Mouse (Mus musculus) layer of hippocampus, adult 18-20 months (tissue): Measurements from ENCODE around the gene Uvssa. TPM values are rescaled to one million over a fixed set of nuclear protein-coding genes. Genes with fewer than 3 reads are reported as not detected.

Experiments used
- DNase-seq, 2 experiments: peaks; one replicate each; pipeline ENCODE4 v3.0.0; 2022; ENCODE audit warnings: low spot score in 2 of 2
- total RNA-seq, 2 experiments: library from RNA; stranded (reverse); gene quantifications; 2 replicates each; pipeline ENCODE4 v1.2.3; 2021

The Uvssa gene
- total RNA-seq, 2 experiments from 2014 or later: 5.5 to 6.0 TPM

DNA sequence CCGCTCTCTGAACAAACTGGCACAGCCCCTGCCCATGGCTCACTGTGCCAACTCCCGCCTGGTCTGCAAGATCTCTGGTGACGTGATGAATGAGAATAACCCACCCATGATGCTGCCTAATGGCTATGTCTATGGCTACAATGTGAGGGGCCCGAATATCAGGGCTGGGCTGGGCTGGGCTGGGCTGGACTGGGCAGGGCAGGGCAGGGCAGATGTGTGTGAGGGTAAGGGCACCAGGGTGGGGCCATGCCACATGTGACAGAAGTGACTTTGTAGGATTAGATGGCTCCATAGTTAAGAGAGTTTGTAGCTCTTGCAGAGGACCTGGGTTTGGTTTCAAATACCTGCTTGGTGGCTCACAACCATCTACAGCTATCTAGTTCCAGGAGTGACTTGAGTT, 6.7 kb upstream of the Uvssa start:
- no peak for DNase-seq

DNA sequence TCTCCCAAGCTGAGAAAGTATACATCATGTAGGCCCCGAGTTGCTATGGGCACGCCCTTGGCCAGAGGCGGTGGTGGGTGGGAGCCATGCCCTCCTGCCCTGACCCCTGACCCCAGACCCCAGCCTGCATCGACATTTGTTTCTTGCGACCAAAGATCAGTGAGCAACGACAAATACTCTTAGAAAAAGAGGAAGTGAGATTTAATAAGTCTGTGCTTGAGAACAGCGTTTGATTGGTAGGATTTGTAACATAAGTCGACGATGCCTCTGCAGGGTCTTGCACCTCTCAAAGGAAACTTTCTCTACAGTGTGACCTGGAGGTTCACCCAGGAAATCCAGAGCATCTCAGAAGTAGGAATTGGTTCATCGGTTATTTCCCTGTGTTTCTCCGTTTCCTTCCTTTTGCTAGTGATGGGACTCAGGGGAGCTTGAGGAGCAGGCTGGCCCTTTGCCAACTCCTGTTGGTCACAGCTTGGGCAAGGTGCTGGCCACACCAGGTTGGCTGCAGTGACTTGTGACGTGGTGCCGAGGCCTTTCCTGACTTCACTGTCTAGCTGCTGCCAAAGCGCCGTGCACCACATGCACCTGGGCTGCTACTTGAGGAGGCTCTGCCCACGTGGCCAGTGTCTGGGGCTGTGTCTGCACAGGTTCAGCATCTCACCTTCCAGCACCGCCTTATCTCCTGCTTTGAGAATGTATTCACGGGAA, 5.9 kb upstream of the Uvssa start:
- DNase-seq: no peak

DNA sequence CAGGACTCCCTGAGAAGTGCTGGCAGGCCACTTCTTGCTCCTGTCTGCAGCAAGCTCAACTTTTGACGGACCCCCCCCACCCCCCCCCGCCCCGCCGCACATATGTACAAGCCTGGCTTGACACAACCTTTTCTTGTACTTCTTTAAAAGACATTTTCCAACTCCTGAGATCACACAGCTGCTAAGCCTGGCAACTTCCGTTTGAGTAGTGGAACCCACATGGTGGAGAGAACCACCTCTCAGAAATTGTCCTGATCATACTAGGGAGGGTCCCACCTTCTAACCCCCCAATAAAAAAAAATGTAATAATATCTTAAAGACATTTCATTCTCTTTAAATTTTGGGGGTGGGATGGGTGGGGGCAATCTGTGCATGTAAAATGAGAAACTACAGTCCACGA, 1.2 kb upstream of the Uvssa start:
- no peak for DNase-seq

DNA sequence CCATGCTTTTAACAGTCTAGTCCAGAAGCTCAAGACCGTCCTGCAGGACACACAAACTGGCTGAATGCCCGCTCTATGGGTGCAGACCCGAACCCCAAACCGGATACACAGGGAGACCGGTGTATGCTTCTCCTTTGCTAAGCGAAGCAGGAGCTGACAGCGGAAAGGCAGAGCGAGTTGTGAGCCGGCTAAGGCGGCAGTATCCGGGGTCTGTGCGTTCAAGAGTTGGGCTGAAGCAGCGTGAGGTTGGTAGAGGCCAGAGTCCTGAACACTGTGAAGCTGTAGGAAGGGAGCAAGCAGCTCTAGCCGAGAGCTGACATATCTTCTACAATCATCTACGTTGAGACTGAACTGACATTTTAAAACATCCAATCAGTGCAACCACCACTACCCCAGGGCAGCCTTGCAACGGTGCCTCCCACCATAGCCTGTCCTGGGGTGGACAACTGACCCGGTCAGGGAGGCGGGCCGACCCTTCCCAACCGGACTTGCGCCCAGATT, 498 bp upstream of the Uvssa start:
- no peak for DNase-seq

DNA sequence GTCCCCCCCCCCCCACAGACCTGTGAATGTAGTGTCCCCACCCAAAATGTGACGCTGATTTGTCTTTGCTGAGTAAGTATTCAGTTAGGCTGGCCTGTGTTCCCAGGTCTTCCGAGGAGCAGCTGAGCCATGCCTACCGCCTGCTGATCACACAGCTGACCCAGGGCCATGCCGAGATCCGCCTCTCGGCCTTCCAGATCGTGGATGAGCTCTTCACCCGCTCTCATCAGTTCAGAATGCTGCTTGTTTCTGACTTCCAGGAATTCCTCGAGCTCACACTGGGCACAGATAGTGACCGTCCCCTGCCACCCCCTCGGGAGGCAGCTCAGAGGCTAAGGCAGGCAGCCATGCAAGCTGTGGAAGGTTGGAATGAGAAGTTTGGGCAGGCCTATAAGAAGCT, 9.2 kb downstream of the Uvssa start:
- DNase-seq: no peak

DNA sequence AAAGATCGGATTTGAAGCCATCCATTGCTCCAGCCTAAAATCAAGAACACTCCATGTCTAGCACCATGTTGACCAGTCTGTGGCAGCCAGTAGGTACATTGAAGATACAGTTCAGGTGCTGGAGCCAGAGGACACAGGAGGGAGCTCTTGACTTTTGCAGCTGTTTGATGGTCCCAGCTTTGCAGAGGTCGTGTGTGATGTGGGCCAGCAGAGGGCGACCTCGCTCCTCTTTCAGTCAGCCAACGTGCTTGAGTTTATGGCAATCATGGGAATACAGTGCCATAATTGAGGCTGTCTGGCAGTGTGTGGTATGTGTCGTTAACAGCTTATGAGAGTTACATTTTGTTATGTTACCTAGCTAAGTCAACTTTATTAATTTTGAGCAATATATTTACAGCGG, 15.5 kb downstream of the Uvssa start:
- DNase-seq: peak; percentile 71 to 93

DNA sequence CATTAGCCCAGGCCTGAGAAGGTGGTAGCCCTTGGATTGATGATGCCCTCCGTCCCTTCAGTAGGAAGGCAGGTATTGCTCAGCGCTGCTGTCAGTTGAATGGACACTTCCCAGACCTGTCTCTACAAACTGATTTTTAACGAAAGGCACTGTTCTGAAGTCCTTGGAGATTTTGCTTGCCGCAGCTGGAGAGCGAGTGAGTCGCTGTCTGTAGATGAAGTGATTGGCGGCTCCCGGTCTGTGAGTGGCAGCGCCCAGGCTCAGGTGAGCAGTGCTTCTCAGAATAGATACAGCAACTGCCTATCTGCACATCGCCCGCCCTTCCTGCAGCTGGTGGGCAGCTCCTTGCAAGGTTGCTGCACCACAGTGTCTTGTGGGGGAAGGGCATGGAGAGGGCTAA, 17.3 kb downstream of the Uvssa start:
- no peak for DNase-seq

DNA sequence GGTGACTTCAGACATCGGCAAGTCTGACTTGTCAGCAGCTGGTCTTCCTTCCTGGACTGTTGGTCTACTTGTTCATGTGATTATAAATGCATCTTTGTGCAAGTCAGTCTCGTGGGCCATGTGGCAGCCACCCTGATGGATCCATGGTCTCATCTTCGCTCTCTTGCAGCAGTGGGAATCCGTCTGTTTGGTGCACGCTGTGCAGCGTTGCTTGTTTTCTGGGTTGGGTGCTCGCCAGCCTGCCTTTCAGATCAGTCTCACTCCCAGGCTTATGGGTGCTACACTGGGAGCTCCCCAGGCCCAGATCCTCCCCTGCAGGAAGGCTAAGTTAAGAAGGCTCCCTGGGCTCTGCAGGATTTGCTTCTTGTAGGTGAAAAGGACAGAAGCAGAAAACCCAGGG, 18.5 kb downstream of the Uvssa start:
- peak; percentile 35 to 63 for DNase-seq

DNA sequence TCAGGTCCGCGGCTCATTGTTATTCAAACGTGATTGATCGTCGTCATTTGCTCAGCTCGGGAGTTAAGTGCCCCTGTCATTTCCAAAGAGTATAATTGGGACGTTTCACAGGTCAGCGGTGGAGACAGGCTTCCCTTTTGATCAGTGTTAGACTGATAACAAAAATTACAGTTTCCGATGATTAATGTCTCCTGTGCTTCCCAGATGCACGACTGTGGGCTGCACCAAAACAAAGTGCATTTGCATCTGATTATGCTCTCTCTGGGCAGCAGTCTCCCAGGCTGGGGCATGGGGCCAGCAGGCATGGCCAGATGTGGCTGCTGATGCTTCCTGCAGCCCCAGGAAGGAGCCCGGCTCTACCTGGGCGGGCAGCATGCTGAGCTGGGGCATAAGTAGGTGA, 22.5 kb downstream of the Uvssa start:
- no peak for DNase-seq

DNA sequence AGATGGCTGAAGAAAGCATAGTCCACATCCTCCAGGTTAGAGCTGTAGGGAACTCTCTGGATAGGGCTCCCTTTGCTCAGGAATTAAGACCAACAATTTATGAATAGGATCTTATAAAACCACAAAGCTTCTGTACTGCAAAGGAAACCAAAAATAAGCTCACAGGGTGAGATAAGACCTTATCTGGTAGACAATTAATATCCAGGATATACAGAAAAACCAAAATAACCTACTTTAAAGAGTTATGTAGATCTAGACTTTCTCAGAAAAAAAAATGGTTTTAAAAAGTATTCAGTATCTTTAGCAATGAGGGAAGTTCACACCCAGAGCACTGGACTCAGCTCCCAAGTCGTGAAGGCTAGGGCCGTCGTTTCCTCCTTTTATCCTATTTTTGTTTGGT, 42.0 kb downstream of the Uvssa start:
- DNase-seq: no peak

DNA sequence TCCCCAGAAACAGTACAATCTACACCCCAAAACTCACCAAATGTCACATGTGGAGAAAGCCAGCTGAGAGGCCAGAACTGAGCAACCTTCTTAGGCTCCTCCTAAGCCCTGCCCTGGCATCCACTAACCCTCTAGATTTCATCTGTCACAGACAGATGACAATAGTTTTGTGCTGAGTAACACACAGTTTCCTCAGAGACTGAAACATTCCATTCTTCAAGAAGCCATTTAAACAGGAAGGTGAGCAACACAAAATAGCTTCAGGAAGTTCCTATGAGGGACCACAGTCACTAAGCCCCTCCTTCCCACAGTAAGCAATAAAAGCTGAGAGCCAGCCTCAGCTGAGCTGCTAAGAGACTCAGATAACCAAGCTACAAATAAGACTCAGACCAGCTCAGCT, 49.1 kb downstream of the Uvssa start:
- no peak for DNase-seq

DNA sequence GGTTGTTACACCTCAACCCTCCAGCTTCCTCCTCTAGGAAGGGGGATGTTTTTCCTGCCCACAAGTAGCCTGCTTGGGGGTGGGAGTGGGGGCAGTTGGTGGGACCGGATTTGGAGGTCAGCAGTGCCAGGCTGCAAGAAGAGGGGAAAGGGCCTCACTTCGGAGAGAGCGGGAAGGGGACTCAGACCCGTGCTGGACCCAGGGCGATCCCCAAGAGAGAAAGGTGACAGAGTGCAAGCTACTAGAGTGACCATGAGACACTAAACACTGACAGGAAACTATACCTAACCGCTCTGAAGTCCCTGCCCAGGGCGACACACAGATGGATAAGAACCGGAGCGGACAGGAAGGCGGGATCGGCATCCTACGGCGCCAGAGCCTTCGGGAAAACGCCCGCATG, 51.8 kb downstream of the Uvssa start:
- no peak for DNase-seq

DNA sequence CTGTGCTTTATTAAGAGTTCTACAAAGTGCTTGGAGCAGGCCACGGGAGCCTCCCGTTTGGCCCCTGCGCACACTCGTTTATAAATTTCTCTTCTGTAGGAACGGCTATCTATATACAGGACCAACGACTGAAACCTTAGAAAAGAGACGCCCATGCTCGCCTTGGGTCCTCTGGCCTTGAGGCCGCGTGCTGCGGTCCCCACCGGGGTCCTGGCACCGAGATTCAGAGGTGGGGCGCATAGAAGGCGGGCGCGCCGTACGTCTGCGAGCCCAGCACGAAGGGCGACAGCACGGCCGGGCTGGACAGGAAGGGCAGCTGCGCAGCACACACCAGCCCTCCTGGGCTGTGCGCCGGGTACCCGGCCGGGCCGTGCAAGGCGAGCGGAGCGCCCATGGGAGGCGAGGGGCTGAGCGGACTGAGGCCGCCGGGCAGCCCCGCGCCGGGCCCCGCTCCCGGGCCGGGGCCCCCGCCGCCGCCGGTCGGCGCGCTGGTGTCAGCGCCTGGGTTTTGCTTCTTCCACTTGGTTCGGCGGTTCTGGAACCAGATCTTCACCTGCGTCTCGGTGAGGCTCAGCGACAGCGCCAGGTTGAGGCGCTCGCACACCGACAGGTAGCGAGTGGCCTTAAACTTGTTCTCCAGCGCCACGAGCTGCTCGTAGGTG, 52.3 kb downstream of the Uvssa start:
- DNase-seq: peak in 1 of 2 experiments; percentile 10

DNA sequence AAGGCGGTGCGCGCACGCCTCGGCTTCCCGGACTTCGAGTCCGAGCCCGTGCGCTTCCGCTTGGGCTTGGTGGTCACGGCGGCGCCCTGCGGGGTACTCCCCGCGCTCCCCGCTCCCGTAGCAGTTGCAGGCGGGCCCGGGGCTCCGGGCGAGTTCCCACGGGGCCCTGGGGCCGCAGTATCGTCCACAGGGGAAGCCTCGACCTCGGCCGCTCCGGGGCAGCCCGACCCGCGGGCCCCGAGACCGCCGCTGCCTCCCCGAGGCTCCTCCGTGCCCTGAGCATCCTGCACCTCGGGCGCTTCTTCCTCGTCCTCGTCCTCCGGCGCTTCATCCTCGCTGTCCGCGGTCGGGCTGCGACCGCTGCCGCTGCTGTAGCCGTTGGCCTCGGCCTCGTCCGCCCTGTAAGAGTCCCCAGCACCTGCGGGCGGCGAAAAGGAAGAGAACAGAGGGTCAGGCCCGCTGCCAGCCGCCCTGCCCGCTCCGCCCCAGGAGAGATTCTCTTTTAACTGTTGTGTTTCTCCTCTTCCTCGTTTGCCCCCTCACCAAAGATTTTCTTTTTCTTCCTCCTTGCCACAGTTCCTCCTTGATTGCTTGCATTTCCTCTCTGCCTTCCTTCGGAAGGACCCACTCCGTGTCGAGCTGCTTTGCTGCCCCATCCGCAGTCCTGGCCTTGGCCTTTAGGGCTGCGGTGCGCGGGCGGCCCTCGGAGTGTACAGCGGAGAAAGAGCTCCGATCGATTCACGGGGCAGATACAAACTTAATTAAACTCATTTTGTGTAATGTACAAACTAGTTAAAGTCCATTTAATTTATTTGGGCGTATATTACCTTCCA, 53.0 kb downstream of the Uvssa start:
- DNase-seq: no peak

DNA sequence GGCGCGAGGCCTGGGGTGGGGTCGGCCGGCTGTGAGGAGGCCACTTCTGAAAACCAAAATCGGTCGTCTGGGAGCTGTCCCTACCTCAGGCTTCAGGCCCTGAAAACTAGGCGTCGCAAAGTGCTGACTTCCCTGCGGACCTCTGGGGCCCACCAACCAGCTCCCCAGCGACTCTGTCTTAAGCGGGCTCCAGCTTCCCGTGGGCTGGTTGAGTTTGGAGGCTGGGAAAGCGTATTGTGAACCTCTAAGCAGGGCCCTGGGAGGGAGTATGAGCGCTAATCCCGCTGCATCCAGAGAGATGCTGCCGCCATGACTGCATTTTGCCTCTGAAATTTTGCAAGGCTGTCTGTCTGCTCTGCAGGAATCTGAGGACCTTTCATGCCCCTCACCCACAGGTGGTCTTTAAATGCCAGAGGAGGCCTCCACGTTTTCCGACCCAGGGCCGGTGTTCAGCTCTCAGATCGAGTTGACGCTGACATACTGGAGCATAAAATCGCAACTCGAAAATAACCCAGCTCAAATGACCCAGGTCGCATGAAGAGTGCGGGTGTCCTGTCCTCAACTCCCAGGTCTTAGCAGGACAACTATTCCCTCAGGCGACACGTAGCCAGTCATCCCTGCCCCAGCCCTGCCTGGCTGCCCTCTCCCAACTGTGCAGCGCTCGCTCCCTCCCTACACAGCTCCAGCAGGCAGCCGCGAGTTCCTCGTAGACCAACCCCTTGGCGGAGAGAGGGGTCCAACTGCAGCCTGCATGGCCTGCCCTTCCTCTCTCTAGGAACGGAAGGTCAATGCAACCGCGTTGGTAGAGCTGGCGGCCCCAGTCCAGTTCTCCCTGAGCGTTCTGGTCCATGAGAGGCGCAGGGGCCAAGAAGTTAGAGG, 53.9 kb downstream of the Uvssa start:
- DNase-seq: no peak

DNA sequence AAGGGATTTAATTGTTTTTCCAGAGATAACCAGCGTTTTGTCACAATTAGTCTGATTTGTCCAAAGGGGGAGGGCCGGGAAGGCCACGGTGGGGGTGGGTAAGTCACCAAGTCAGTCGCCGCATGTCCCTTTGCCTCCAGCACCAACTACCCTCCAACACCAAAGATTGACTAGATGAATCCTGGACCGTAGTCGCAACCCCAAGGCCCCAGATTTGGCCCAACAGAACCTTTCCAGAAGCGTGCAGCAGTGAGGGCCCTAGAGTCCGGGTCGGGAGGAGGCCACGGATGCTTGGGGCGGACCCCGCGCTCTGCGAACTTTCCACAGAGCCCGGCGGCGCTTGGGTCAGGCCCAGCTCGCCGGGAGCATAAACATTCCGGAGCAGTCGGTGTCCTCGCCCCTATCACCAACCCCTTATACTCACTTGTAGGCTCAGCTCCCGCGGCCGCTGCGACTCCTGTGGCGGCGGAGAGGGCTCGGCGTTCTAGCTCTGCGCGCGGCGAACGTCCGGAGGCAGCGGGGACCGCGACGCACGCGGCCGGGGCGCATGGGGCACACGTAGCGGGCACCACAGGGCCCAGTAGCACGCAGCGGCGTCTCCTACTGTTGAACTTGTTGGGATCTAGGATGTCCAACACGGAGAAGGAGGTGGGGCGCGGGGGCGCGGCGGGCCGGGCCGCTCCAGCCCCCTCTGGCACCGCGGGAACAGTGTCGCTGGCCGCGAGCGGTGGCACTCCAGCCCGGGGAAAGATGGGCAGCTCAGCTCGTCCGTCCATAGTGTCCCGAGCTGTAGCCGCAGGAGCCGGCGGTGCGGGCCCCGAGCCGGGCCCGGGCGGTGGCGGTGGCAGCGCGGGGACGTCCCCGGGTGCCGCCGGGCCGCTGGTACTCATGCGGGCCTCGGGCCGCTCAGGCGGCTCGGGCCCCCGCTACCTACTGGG, 55.1 kb downstream of the Uvssa start, which contains the start of gene Nkx1-1:
Gene Nkx1-1, minus strand, starts transcription at position 776 of the 938 bp plus-strand sequence.
- DNase-seq: no peak

DNA sequence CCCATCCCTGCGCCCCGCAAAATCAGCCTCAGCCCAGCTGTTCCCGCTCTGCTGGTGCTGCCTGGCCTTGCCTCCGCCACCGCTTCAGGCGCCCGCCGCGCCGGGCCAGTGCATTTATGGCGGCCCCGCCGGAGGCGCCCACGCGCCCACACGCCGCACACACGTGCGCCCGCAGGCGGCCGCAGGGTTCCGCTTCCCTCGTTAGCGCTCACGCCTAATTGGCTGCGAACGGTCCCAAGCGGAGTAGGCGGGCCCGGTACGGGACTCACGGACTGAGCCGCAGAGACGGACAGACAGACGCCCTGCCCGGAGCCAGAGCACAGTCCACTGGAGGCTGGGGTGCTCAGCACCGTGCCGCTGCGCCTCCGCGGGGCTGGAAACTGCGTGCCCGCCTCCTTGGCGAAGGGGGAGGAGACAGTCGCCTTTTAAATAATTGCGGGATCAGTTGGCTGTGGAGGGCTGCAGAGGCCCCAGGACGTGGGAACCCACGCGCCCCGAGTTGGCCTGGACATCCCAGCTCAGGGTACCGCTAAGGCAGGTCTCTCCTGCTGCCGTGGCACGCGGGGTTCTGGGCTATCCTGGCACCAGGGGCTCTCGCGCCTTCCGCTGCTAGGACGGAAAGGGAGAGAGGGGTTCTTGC, 55.9 kb downstream of the Uvssa start:
- no peak for DNase-seq

DNA sequence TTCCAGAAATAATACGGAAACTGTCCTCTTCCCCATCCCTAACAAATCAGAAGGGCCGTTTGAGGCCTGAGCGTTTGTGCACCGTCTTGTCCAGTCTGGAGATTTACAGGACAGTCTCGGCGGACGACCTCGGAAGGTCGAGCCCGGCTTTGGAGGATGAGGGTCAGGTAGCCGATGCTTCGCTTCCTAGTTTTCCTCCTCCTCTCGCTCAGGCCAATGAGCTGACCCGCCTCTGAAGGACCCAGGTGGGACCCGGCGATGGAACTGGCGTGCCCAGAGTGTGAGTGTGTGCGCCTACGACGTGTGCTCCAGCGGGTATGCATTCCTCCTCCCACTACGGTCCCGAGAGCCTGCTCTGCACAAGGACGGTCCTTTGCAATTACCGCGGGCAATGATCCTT, 56.8 kb downstream of the Uvssa start:
- DNase-seq: no peak

DNA sequence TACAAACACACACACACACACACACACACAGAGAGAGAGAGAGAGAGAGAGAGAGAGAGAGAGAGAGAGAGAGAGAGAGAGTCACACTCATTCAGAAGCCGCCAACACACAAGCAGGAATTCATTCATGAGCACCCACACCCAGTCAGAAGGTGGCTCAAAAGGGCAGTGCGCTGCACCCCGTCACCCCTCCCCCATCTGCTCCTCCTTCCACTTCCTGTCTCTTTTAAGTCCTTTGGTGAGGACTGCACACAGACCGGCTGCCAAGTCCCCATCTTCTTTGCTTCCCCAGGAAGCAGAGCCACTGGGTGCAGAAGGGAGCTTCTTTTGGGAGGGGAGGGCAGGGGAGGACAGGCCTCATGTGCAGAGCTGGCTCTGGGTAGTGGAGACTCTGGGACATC, 57.6 kb downstream of the Uvssa start:
- no peak for DNase-seq
